Mouse (Mus musculus) liver, embryonic 14.5 days (tissue): ENCODE measurements around the gene Bpgm. TPM values are rescaled to one million over a fixed set of nuclear protein-coding genes. Genes with fewer than 3 reads are reported as not detected.

ENCODE experiments used
- ATAC-seq: fragments of 200-750 bp; cut with Nextera tagmentation; 2 replicates; pipeline ENCODE4 v1.8.0; 2017; ENCODE audit warnings: moderate number of reproducible peaks, mild to moderate bottlenecking, moderate library complexity; ENCODE audit not compliant: insufficient read depth
- DNase-seq, 3 experiments: peaks; one replicate each; pipeline ENCODE4 v3.0.0-alpha.2; 2012 to 2013; ENCODE audit warnings: low read depth in 3 of 3, low spot score in 3 of 3
- H3K27ac ChIP-seq: fragments of 300-500 bp; sonication (generic); 2 replicates; pipeline ENCODE4 v1.5.1; 2014; ENCODE audit warnings: moderate library complexity, mild to moderate bottlenecking, control low read depth, inconsistent platforms
- H3K27me3 ChIP-seq: fragments of 300-500 bp; sonication (generic); 2 replicates; pipeline ENCODE4 v1.6.1; 2014; ENCODE audit warnings: mild to moderate bottlenecking, low read length, moderate library complexity; ENCODE audit not compliant: control insufficient read depth, insufficient read depth
- H3K36me3 ChIP-seq: fragments of 300-500 bp; sonication (generic); replicated peaks from 2 replicates; pipeline ENCODE4 v1.6.1; 2014; ENCODE audit warnings: low read depth; ENCODE audit not compliant: control insufficient read depth, insufficient read depth
- H3K4me1 ChIP-seq, 2 experiments: fragments of 200-500 bp in 1 of 2; fragments of 300-500 bp in 1 of 2; sonication (generic) in 1 of 2; replicated peaks; 2 replicates each; pipeline ENCODE4 v1.6.1; 2012 to 2014; ENCODE audit warnings: antibody characterized with exemption in 1 of 2, inconsistent platforms in 1 of 2, low read length in 1 of 2; ENCODE audit not compliant: control insufficient read depth in 2 of 2, insufficient read depth in 2 of 2
- H3K4me2 ChIP-seq: fragments of 300-500 bp; sonication (generic); 2 replicates; pipeline ENCODE4 v1.6.1; 2014; ENCODE audit warnings: low read depth, mild to moderate bottlenecking, control low read depth, moderate library complexity
- H3K4me3 ChIP-seq, 2 experiments: fragments of 200-500 bp in 1 of 2; fragments of 300-500 bp in 1 of 2; sonication (generic) in 1 of 2; 2 replicates each; pipeline ENCODE4 v1.5.1; 2012 to 2014; ENCODE audit warnings: low read depth in 2 of 2, low read length in 2 of 2, mild to moderate bottlenecking in 2 of 2, control low read depth in 1 of 2, inconsistent platforms in 1 of 2, moderate library complexity in 1 of 2; ENCODE audit not compliant: insufficient read depth in 1 of 2
- H3K9ac ChIP-seq: fragments of 300-500 bp; sonication (generic); replicated peaks from 2 replicates; pipeline ENCODE4 v1.6.1; 2014; ENCODE audit warnings: mild to moderate bottlenecking, control low read depth, moderate library complexity
- H3K9me3 ChIP-seq: fragments of 300-500 bp; sonication (generic); 2 replicates; pipeline ENCODE4 v1.6.1; 2016; ENCODE audit warnings: low read length, mixed read lengths; ENCODE audit not compliant: control insufficient read depth
- CTCF ChIP-seq: IDR thresholded peaks from 2 replicates; pipeline ENCODE4 v1.5.1; 2016; ENCODE audit warnings: antibody characterized with exemption, low read depth, control low read depth
- EP300 ChIP-seq: IDR thresholded peaks from 2 replicates; pipeline ENCODE4 v1.6.1; 2016; ENCODE audit warnings: antibody characterized with exemption, low read depth
- WGBS: fragments of 180-500 bp; shearing (Covaris S2); extraction: QIAGEN DNeasy Blood & Tissue Kit; methylation state at CpG from one replicate; pipeline ENCODE4 v1.1.7; 2014; ENCODE audit not compliant: insufficient replicate concordance; 5-methylcytosine and 5-hydroxymethylcytosine counted together
- polyA plus RNA-seq, 2 experiments: library from polyadenylated mRNA; depleted of rRNA in 1 of 2; stranded (reverse) in 1 of 2; unstranded in 1 of 2; fragments of >200 nt; fragmentation: Nextera tagmentation in 1 of 2; extraction: Ambion mirVana in 1 of 2; gene quantifications; 2 replicates each; pipeline versions ENCODE4 v1.2.1 to v1.2.3; 2012 to 2014

Gene Bpgm
- polyA plus RNA-seq, 2 experiments = 140 to 143 TPM

DNA sequence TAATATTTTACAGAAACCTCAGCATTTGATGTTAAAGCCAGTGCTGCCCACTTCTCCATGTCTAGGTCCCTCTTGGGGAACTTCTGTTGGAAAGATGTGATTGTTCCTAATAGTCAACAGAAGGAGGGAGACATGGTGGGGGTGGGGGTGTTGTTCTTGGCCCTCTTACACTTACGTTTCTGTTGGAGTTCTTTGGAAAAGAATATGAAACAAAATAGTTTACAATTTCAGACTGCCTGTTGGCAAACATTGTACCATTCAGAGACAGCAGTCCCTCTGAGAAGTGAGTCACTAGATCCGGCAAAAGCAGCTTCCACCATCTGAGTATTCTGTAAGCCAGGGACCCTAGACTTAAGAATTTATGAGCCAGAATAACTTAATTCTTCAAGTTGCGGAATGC lies 54.0 kb downstream of the Bpgm start:
- WGBS = 63% methylated on average over 3 of the region's 3 CpGs
- H3K27me3 ChIP-seq = no peaks in the 10 kb centered on the region
- no peaks in the 10 kb centered on the region for H3K36me3 ChIP-seq
- peaks cover 24 to 38% of the 10 kb centered on the region in 2 experiments for H3K4me1 ChIP-seq
- no peak overlapping the region for H3K27ac ChIP-seq
- H3K4me2 ChIP-seq = no peak overlapping the region
- no peak overlapping the region for H3K9ac ChIP-seq
- TF ChIP-seq CTCF (no peak), EP300 (no peak)
- ATAC-seq (no peak), DNase-seq (no peak)
- no peaks in the 10 kb centered on the region for H3K9me3 ChIP-seq
- H3K4me3 ChIP-seq = no peak overlapping the region

- DNase-seq = no peak
- H3K27ac ChIP-seq = no peak overlapping the region
- no peaks in the 10 kb centered on the region for H3K27me3 ChIP-seq
- WGBS = 50% methylated on average over 1 of the region's 1 CpGs
- no peak overlapping the region for H3K4me3 ChIP-seq
- H3K9me3 ChIP-seq = no peaks in the 10 kb centered on the region
- no peak for ATAC-seq
- H3K4me1 ChIP-seq = peaks cover 0 to 8% of the 10 kb centered on the region in 2 experiments; a peak in 3 of 4 replicates
- no peak overlapping the region for H3K9ac ChIP-seq
- H3K4me2 ChIP-seq = no peak overlapping the region
- H3K36me3 ChIP-seq = no peaks in the 10 kb centered on the region
- TF ChIP-seq CTCF (no peak), EP300 (no peak)
Measured at GRCm38 (mm10) chr6:34533055-34533454, 57.0 kb downstream of the Bpgm start.

DNA sequence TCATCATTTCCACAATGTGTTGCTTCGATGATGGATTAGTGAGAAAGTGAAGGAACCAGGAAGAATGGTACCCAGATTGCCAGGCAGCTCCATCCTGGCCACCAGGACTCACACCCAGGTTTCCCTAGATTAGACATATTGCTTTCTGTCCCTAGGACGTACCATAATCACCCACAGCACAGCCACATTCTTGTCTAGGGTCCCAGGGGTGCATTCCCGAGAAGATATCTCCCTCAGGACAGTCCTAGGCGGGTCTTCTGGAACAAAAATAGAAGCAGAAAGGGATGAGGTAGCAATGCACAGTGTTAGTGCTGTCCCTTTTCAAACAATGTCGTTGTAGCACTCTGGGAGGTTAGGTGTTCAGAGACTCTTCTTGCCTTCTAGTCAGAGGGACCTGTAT lies 57.9 kb downstream of the Bpgm start:
- WGBS = 38% methylated on average over 5 of the region's 5 CpGs
- H3K36me3 ChIP-seq = no peaks in the 10 kb centered on the region
- H3K9ac ChIP-seq = no peak overlapping the region
- ATAC-seq = no peak
- H3K4me3 ChIP-seq = no peak overlapping the region
- peaks cover 0 to 1% of the 10 kb centered on the region in 2 experiments; a peak in 2 of 4 replicates for H3K4me1 ChIP-seq
- H3K9me3 ChIP-seq = no peaks in the 10 kb centered on the region
- no peak for DNase-seq
- H3K4me2 ChIP-seq = no peak overlapping the region
- no peak for TF ChIP-seq CTCF
- TF ChIP-seq EP300 = no peak
- H3K27ac ChIP-seq = no peak overlapping the region
- H3K27me3 ChIP-seq = no peaks in the 10 kb centered on the region

GRCm38 (mm10) chr6:34542866-34543265 lies 66.9 kb downstream of the Bpgm start:
- WGBS = 79% methylated on average over 4 of the region's 4 CpGs
- Histone ChIP-seq H3K27ac (no peak overlapping the region), H3K27me3 (no peaks in the 10 kb centered on the region), H3K9ac (no peak overlapping the region), H3K4me2 (no peak overlapping the region), H3K4me1 (0 out of 4 replicates have a peak, but pooled peaks cover 0 to 2% of the 10 kb centered on the region in 2 experiments), H3K36me3 (no peaks in the 10 kb centered on the region), H3K4me3 (no peak overlapping the region), H3K9me3 (no peaks in the 10 kb centered on the region)
- TF ChIP-seq EP300 = no peak
- TF ChIP-seq CTCF = no peak
- ATAC-seq = no peak
- DNase-seq = no peak

DNA sequence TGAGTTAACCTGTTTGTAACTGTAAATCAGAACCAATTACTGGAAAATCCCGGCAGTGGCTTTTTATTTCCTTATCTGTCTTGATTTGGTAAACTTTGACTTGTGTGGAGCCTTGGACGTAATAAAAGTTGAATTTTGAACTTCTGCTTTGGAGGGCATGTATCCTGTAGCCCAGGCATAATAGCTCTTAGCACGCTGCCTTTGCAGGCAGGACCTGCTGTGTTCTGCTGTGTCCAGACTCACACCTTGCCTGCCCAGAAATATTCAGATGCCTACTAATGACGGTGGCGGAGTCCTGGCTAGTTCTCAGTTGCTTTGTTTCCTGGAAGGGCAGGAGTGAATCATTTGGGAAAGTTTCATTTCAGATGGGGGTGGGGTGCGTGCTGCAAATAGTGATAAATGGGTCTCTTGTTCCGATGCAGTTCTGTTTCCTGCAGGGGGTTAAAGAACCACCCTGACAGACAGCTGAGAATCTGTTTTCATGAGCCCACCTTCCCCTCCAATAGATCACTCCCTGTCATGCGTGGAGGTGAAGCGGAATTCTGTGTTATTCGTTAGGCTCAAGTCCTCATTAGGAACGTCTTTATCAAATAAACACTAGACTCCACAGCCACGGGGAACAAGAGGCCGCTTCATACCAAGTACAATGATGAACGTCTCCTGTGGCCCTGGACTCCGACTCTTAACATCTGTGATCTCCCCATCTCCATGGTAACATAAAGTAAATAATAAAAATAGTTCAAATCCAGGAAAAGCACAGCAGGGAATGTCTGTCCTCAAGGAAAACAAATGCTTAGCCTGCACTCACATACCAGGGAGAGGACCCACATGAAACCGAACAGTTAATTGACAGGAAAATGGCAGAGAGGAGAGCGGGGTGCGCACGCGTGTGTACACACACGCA lies 67.5 kb downstream of the Bpgm start:
- no peak overlapping the region for H3K27ac ChIP-seq
- no peak for TF ChIP-seq EP300
- no peak for TF ChIP-seq CTCF
- H3K4me1 ChIP-seq = 0 out of 4 replicates have a peak, but pooled peaks cover 0 to 2% of the 10 kb centered on the region in 2 experiments
- no peaks in the 10 kb centered on the region for H3K9me3 ChIP-seq
- 68% methylated on average over 21 of the region's 21 CpGs for WGBS
- H3K4me2 ChIP-seq = no peak overlapping the region
- no peak overlapping the region for H3K4me3 ChIP-seq
- no peak overlapping the region for H3K9ac ChIP-seq
- no peaks in the 10 kb centered on the region for H3K36me3 ChIP-seq
- ATAC-seq = no peak
- no peaks in the 10 kb centered on the region for H3K27me3 ChIP-seq
- no peak for DNase-seq
